Mouse (Mus musculus) thymus, adult 2 months (tissue): ENCODE measurements around the gene Taar8b. TPM values are rescaled to one million over a fixed set of nuclear protein-coding genes. Genes with fewer than 3 reads are reported as not detected.

Source experiments
- DNase-seq: peaks from one replicate; pipeline ENCODE4 v3.0.0; 2021
- H3K27ac ChIP-seq: fragments of 200-500 bp; 2 replicates; pipeline ENCODE4 v1.5.1; 2012; ENCODE audit warnings: low read length, control low read depth; ENCODE audit not compliant: control insufficient read depth, insufficient read depth
- H3K27me3 ChIP-seq: fragments of 200-500 bp; 2 replicates; pipeline ENCODE4 v1.6.1; 2012; ENCODE audit warnings: mild to moderate bottlenecking, low read length, moderate library complexity, mixed read lengths; ENCODE audit not compliant: control insufficient read depth, insufficient read depth
- H3K36me3 ChIP-seq: fragments of 200-500 bp; 2 replicates; pipeline ENCODE4 v1.6.1; 2012; ENCODE audit warnings: mild to moderate bottlenecking, low read length, moderate library complexity; ENCODE audit not compliant: control insufficient read depth, insufficient read depth
- H3K4me1 ChIP-seq: fragments of 200-500 bp; replicated peaks from 2 replicates; pipeline ENCODE4 v1.6.1; 2012; ENCODE audit warnings: low read length; ENCODE audit not compliant: control insufficient read depth, insufficient read depth
- H3K4me3 ChIP-seq: fragments of 200-500 bp; 2 replicates; pipeline ENCODE4 v1.5.1; 2012; ENCODE audit warnings: mild to moderate bottlenecking, low read length, control low read depth, moderate library complexity; ENCODE audit not compliant: control insufficient read depth, insufficient read depth
- CTCF ChIP-seq: fragments of 200-500 bp; IDR thresholded peaks from 2 replicates; pipeline ENCODE4 v1.5.1; 2012; ENCODE audit warnings: mild to moderate bottlenecking, control low read depth, low read length, moderate library complexity, borderline replicate concordance; ENCODE audit not compliant: control insufficient read depth, poor library complexity, insufficient read depth; ENCODE audit errors: extremely low read depth
- POLR2A ChIP-seq: fragments of 200-500 bp; IDR thresholded peaks from 2 replicates; pipeline ENCODE4 v1.6.1; 2012; ENCODE audit warnings: mild to moderate bottlenecking, low read length, control low read depth, moderate library complexity; ENCODE audit not compliant: control insufficient read depth, poor library complexity, insufficient read depth; ENCODE audit errors: extremely low read depth
- WGBS: fragments of 180-500 bp; shearing (Covaris S2); methylation state at CpG from one replicate; pipeline ENCODE4 v1.1.7; 2018; 5-methylcytosine and 5-hydroxymethylcytosine counted together
- polyA plus RNA-seq: library from polyadenylated mRNA; depleted of rRNA; stranded (reverse); fragments of >200 nt; gene quantifications from 2 replicates; pipeline ENCODE4 v1.2.3, GENCODE M21; 2012; rRNA removed

The Taar8b gene
- not detected in 2 replicates for polyA plus RNA-seq

DNA sequence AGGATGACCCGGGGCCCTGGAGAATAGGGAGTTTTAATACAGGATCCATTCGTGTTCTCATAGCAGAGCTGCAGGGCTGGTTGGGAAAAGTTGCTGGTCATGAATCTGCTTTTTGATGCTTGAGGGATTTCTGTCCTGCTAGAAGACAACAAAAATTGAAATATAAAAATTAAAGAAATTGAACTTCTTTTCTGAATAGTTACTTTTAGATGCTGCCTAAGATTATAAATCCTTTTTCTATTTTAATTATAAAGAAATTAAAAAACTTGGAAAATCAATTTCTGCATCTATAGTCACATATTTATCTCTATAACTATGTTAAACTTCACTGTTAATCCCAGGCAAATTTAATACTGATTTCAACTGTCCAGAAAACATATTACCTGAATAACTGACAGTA lies at the start of gene Taar8b:
Gene Taar8b (minus strand): TSS at position 101 of the 400 bp plus-strand sequence.
- no peak for DNase-seq
- H3K4me1 ChIP-seq, result no peaks in the 10 kb centered on the region
- no peaks in the 10 kb centered on the region for H3K27me3 ChIP-seq
- H3K36me3 ChIP-seq, result no peaks in the 10 kb centered on the region
- no peak for TF ChIP-seq POLR2A
- TF ChIP-seq CTCF, result no peak
- 71% methylated on average over 2 of the region's 2 CpGs for WGBS
- H3K4me3 ChIP-seq, result no peak within 1 kb of the TSS
- no peak within 1 kb of the TSS for H3K27ac ChIP-seq

DNA sequence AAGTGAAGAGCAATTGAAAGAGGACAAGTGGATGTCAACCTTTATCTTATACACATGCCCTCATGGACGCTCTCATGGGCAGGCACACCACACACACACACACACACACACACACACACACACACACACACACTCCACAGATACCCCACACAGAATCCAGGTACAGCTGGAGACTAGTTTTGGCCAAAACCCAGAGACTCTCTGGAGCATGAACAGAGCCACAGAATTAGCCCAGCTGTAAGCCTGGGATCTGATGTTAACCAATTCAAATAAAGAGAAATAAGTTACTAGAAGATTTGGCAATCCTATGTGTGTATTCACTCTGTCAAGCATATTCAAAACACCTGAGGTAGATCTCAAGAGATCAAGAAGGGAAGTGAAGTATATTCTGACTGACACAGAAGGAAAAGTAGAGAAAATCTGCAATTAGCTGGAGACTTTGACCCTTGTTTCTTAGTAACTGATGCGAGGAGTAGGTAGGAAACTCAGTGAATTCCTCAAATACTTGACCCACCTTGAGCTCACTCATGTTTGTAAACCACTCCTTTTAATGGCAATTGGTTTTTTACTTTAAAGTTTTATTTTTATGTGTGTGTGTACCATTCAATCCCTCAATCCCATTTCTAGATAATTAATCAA lies 46.6 kb upstream of the Taar8b start:
- H3K27me3 ChIP-seq, result no peaks in the 10 kb centered on the region
- H3K4me1 ChIP-seq, result no peaks in the 10 kb centered on the region
- H3K4me3 ChIP-seq, result no peak overlapping the region
- 90% methylated on average over 2 of the region's 2 CpGs for WGBS
- no peak for DNase-seq
- no peak overlapping the region for H3K27ac ChIP-seq
- H3K36me3 ChIP-seq, result no peaks in the 10 kb centered on the region
- TF ChIP-seq POLR2A (no peak), CTCF (no peak)

DNA sequence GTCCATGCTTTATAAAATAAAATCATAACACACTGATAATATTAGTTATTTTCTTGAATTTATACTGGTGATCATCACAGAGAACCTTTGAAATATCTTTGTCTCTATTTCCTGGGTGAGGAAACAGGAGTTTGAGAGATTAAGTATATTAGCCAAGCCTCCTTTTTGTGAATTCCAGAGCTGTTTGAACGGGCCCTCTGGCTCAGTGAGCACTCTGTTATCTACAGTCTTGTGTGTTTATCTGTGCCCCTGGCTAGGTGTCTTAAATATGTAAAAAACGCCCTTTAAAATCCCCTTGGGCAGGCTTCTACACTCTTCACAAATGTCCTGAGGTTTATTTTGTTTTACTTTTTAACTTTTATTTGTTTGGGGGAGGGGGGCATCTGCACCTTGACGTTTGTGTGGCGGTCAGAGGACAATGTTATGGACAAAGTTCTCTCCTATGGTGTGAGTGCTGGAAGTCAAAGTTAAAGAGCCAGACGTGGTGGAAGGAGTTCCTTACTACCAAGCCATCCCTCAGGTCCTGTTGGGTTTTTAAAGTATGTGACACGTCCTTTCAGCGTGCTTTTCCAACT lies 42.1 kb upstream of the Taar8b start:
- Histone ChIP-seq H3K27ac (no peak overlapping the region), H3K36me3 (no peaks in the 10 kb centered on the region), H3K27me3 (no peaks in the 10 kb centered on the region), H3K4me1 (no peaks in the 10 kb centered on the region), H3K4me3 (no peak overlapping the region)
- 87% methylated on average over 7 of the region's 7 CpGs for WGBS
- TF ChIP-seq POLR2A (no peak), CTCF (no peak)
- DNase-seq, result no peak

DNA sequence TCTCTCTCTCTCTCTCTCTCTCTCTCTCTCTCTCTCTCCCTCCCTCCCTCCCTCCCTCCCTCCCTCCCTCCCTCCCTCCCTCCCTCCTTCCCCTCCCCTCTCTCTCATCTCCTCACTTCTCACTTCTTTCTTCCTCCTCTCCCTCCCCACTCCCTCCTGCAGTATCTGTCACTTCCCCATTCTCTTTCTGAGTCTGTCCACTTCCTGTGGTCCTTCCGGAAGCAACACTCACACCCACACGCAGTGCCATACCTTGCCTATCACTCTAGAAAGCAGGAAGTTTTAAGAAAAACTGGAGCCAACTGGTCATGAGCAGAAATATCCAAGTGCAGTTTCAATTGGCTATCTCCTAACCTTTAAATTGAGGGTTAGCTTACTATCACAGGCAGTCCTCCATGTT lies 41.0 kb upstream of the Taar8b start:
- no peaks in the 10 kb centered on the region for H3K36me3 ChIP-seq
- H3K4me1 ChIP-seq, result no peaks in the 10 kb centered on the region
- H3K27ac ChIP-seq, result no peak overlapping the region
- no peak for TF ChIP-seq CTCF
- no peak for TF ChIP-seq POLR2A
- H3K27me3 ChIP-seq, result no peaks in the 10 kb centered on the region
- WGBS, result 17% methylated on average over 2 of the region's 2 CpGs
- DNase-seq, result no peak
- H3K4me3 ChIP-seq, result no peak overlapping the region

DNA sequence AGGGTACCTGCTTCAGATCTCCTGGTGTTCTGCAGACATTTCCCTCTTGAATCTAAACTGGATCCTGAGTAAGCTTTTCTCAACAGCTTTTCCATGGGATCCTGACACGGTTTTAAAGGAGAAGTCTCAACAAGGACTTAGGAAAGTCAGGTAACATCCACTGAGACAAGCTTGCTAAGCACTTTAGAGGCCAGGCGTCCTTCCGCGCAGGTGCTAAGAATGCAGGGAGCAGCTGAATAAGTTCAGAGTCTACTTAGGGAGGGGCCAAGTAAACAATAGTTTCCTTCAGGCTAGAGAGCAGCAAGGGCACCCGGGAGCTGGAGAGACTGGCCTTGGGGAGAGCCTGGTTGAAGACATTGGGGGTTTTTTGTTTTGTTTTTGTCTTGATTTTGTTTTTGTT lies 40.2 kb upstream of the Taar8b start:
- 81% methylated on average over 5 of the region's 5 CpGs for WGBS
- H3K27ac ChIP-seq, result peak overlapping the region; percentile 29; the same call in 1 of the 2 replicates
- H3K36me3 ChIP-seq, result no peaks in the 10 kb centered on the region
- no peak for DNase-seq
- H3K4me3 ChIP-seq, result no peak overlapping the region
- no peaks in the 10 kb centered on the region for H3K4me1 ChIP-seq
- H3K27me3 ChIP-seq, result no peaks in the 10 kb centered on the region
- TF ChIP-seq CTCF (no peak), POLR2A (no peak)

DNA sequence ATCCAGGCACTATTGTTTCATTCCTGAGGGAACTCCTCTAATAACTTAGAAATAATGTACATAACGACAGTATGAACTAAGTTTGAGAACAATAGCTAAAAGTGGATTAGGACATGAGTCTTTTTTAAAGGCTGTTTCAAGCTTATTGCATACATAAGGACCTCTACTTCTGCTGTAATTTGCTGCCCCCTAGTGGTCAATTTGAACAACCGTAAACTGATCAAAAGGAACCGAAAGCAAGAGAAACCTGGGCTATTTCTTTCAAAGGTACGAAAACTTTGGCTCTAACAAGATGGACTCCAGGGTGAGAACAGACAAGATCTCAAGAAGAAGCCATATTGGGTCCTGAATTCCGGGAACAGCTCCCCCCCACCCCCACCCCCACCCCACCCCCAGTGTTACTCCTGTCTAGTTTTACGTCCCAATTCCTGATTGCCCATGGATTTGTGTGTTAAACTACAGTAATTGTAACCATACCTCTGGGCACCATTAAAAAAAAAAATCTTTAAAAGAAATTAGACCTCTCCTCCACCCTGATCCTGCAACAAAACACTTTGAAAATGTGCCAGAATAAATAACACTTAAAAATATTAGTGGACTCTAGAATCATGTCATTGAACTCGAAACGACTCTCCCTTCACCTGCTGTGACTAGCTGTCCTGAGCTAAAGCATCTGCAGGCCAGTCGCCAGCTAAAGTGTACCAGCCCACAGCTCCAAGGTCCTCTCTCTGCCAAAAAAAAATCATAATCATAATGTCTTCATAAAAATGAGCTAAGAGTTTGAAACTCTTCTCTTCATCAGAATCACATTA lies 39.6 kb upstream of the Taar8b start:
- Histone ChIP-seq H3K36me3 (no peaks in the 10 kb centered on the region), H3K27me3 (no peaks in the 10 kb centered on the region), H3K27ac (no peak overlapping the region), H3K4me3 (no peak overlapping the region), H3K4me1 (no peaks in the 10 kb centered on the region)
- peak; percentile 55 for DNase-seq
- WGBS, result 40% methylated on average over 9 of the region's 9 CpGs
- no peak for TF ChIP-seq CTCF
- no peak for TF ChIP-seq POLR2A
